Mouse (Mus musculus): Measurements from ENCODE around the gene Pim3.

DNA sequence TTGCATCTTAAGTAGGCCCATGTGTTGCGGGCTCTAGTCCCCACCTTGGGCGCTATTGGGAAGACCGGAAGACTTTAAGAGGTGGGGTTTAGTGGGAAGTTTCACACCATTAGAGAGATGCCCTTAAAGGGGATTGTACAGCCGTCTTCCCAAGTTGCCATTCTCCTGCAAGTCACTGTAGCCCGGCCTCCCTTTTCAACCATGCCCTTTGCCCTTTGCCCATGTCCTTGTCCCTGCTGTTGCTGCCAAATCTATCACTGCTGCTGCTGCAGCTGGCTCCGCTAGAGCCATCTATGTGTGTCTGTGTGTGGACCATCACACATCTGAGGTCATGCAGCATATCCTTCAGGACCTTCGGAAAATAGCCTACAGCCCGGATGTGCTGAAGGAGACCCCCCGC is 29.4 kb upstream of the Pim3 start:
- TF ChIP-seq ZNF384 (IDR thresholded peaks at IDR 0.05; ENCODE audit: low read depth, low read length) (no peak), ZC3H11A (IDR thresholded peaks at IDR 0.05; ENCODE audit: low read depth, low read length) (no peak), RCOR1 (conservative IDR thresholded peaks at IDR 0.05; ENCODE audit: low read depth, low read length) (no peak), CTCF (conservative IDR thresholded peaks at IDR 0.05 in 1 of 2, IDR thresholded peaks at IDR 0.05 in 1 of 2; ENCODE audit: low read depth in 2 of 2, low read length in 2 of 2) (no peak), NRF1 (IDR thresholded peaks at IDR 0.05; ENCODE audit: low read depth, low read length) (no peak), POLR2A (IDR thresholded peaks at IDR 0.05; ENCODE audit: low read depth, low read length) (no peak), CHD2 (IDR thresholded peaks at IDR 0.05; ENCODE audit: low read length) (no peak), CHD1 (IDR thresholded peaks at IDR 0.05; ENCODE audit: low read depth, low read length) (no peak), USF1 (IDR thresholded peaks at IDR 0.05; ENCODE audit: low read depth, low read length) (no peak), EP300 (IDR thresholded peaks at IDR 0.05; ENCODE audit: low read length) (no peak), ZKSCAN1 (IDR thresholded peaks at IDR 0.05; ENCODE audit: borderline replicate concordance, low read depth, low read length) (no peak), RAD21 (IDR thresholded peaks at IDR 0.05; ENCODE audit: low read depth, low read length) (no peak), ZMIZ1 (IDR thresholded peaks at IDR 0.05; ENCODE audit: low read depth, low read length) (no peak)

Data from CH12.LX (cell line).